Mouse (Mus musculus) hindbrain, postnatal 0 days (tissue): ENCODE measurements around the gene Fgfr2. TPM values are rescaled to one million over a fixed set of nuclear protein-coding genes. Genes with fewer than 3 reads are reported as not detected.
A peak's percentile ranks its signal among the peaks of the same experiment; 100 is the strongest.

Source experiments
- ATAC-seq: fragments of 200-750 bp; cut with Nextera tagmentation; 2 replicates; pipeline ENCODE4 v1.8.0; 2017; ENCODE audit warnings: mild to moderate bottlenecking, moderate TSS enrichment, moderate library complexity
- DNase-seq: peaks from one replicate; pipeline ENCODE4 v3.0.0-alpha.2; 2015; ENCODE audit warnings: low spot score
- H3K27ac ChIP-seq: fragments of 300-500 bp; sonication (generic); 2 replicates; pipeline ENCODE4 v1.5.1; 2014; ENCODE audit warnings: mild to moderate bottlenecking
- H3K27me3 ChIP-seq: fragments of 300-500 bp; sonication (generic); 2 replicates; pipeline ENCODE4 v1.6.1; 2014; ENCODE audit warnings: low read length, mixed read lengths; ENCODE audit not compliant: insufficient read depth
- H3K36me3 ChIP-seq: fragments of 300-500 bp; sonication (generic); 2 replicates; pipeline ENCODE4 v1.6.1; 2014; ENCODE audit warnings: low read length, mixed read lengths; ENCODE audit not compliant: insufficient read depth
- H3K4me1 ChIP-seq: fragments of 300-500 bp; sonication (generic); 2 replicates; pipeline ENCODE4 v1.6.1; 2014; ENCODE audit warnings: antibody characterized with exemption, low read length, mixed read lengths; ENCODE audit not compliant: insufficient read depth
- H3K4me2 ChIP-seq: fragments of 300-500 bp; sonication (generic); 2 replicates; pipeline ENCODE4 v1.6.1; 2014; ENCODE audit warnings: low read depth, mild to moderate bottlenecking, low read length, moderate library complexity, mixed read lengths
- H3K4me3 ChIP-seq: fragments of 300-500 bp; sonication (generic); 2 replicates; pipeline ENCODE4 v1.5.1; 2014; ENCODE audit warnings: low read length
- H3K9ac ChIP-seq: fragments of 300-500 bp; sonication (generic); replicated peaks from 2 replicates; pipeline ENCODE4 v1.6.1; 2014; ENCODE audit warnings: mild to moderate bottlenecking, low read length, moderate library complexity, mixed read lengths
- H3K9me3 ChIP-seq: fragments of 300-500 bp; sonication (generic); 2 replicates; pipeline ENCODE4 v1.6.1; 2016; ENCODE audit warnings: low read length, mixed read lengths
- CTCF ChIP-seq: IDR thresholded peaks from 2 replicates; pipeline ENCODE4 v1.5.1; 2016; ENCODE audit warnings: antibody characterized with exemption, control low read depth, low read depth
- WGBS: fragments of 180-500 bp; shearing (Covaris S2); extraction: QIAGEN DNeasy Blood & Tissue Kit; methylation state at CpG from one replicate; pipeline ENCODE4 v1.1.7; 2014; 5-methylcytosine and 5-hydroxymethylcytosine counted together
- polyA plus RNA-seq: library from polyadenylated mRNA; unstranded; fragments of >200 nt; fragmentation: Nextera tagmentation; extraction: Ambion mirVana; gene quantifications from 2 replicates; pipeline ENCODE4 v1.2.1, GENCODE M21; 2015
- total RNA-seq: library from RNA; depleted of rRNA; stranded (reverse); fragments of >200 nt; gene quantifications from 2 replicates; pipeline ENCODE4 v1.2.3, GENCODE M21; 2014

Gene Fgfr2
- total and polyA plus RNA-seq, 2 experiments from 2014 or later, result 17.3 to 49.0 TPM

DNA sequence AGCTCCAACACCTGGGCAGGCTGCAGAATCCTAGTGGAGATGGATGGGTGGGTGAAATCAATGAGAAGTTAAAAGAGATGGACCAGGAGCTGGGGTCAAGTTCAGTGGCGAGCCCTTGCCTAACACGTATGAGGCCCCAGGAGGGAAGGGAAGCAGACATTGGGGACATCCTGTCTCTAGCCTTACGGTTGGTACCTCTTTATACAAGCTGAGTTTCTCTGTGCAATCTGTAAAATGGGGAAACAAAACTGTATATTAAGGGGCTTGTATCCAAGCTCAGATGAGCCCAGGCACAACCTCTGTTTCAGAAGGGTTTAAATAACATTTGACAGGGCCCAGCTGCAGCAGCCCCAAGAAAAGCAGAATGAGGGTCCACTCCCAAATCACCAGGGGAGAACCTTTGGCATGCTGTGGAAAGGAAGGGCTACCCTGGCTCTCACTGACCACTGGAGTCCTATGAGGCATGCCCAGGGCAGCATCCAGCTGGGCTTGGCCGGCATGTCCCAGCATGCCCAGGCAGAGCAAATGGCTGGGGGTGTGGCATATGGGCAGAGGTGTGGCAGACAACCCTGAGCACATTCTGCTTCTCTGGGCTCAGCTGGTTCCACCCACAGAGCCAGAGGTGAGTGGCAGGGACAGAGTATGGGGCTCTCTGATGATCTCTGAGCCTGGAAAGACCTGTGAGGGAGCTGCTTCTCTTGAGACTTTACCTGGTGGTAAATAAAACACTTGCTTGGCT lies 393.9 kb downstream of the Fgfr2 start:
- Histone ChIP-seq H3K4me2 (no peak overlapping the region), H3K9me3 (no peaks in the 10 kb centered on the region), H3K4me1 (peaks cover 36% of the 10 kb centered on the region), H3K36me3 (no peaks in the 10 kb centered on the region), H3K4me3 (no peak overlapping the region), H3K9ac (no peak overlapping the region), H3K27ac (no peak overlapping the region), H3K27me3 (no peaks in the 10 kb centered on the region)
- ATAC-seq (no peak), DNase-seq (no peak)
- no peak for TF ChIP-seq CTCF
- 72% methylated on average over 4 of the region's 4 CpGs for WGBS

- TF ChIP-seq CTCF, result no peak
- WGBS, result 60% methylated on average over 13 of the region's 13 CpGs
- no peak overlapping the region for H3K27ac ChIP-seq
Measured at GRCm38 (mm10) chr7:132726106-132726861, 396.9 kb downstream of the Fgfr2 start.

GRCm38 (mm10) chr7:132724501-132725062 lies 398.6 kb downstream of the Fgfr2 start:
- Histone ChIP-seq H3K9ac (no peak overlapping the region), H3K27ac (peak overlapping the region; percentile 45; the same call in 1 of the 2 replicates), H3K4me2 (no peak overlapping the region), H3K27me3 (no peaks in the 10 kb centered on the region), H3K36me3 (no peaks in the 10 kb centered on the region), H3K4me1 (peaks cover 18% of the 10 kb centered on the region; the same call in 1 of the 2 replicates), H3K9me3 (no peaks in the 10 kb centered on the region), H3K4me3 (no peak overlapping the region)
- TF ChIP-seq CTCF, result no peak
- WGBS, result 77% methylated on average over 5 of the region's 5 CpGs
- DNase-seq (no peak), ATAC-seq (no peak)

More at GRCm38 (mm10) chr7:132726106-132726861, 396.9 kb downstream of the Fgfr2 start:
- Histone ChIP-seq H3K9ac (no peak overlapping the region), H3K4me3 (no peak overlapping the region), H3K36me3 (no peaks in the 10 kb centered on the region), H3K4me2 (no peak overlapping the region), H3K27me3 (no peaks in the 10 kb centered on the region), H3K9me3 (no peaks in the 10 kb centered on the region), H3K4me1 (peaks cover 19% of the 10 kb centered on the region; the same call in 1 of the 2 replicates)
- peak; percentile 35 for DNase-seq
- no peak for ATAC-seq

GRCm38 (mm10) chr7:132723906-132724305 lies 399.2 kb downstream of the Fgfr2 start:
- H3K9ac ChIP-seq, result no peak overlapping the region
- 45% methylated on average over 11 of the region's 11 CpGs for WGBS
- H3K27me3 ChIP-seq, result no peaks in the 10 kb centered on the region
- peak; percentile 91 for ATAC-seq
- peaks cover 18% of the 10 kb centered on the region; the same call in 1 of the 2 replicates for H3K4me1 ChIP-seq
- DNase-seq, result peak; percentile 90
- no peak overlapping the region for H3K4me2 ChIP-seq
- no peak overlapping the region for H3K4me3 ChIP-seq
- no peaks in the 10 kb centered on the region for H3K9me3 ChIP-seq
- H3K27ac ChIP-seq, result peak overlapping the region; percentile 45; the same call in 1 of the 2 replicates
- TF ChIP-seq CTCF, result no peak
- no peaks in the 10 kb centered on the region for H3K36me3 ChIP-seq

DNA sequence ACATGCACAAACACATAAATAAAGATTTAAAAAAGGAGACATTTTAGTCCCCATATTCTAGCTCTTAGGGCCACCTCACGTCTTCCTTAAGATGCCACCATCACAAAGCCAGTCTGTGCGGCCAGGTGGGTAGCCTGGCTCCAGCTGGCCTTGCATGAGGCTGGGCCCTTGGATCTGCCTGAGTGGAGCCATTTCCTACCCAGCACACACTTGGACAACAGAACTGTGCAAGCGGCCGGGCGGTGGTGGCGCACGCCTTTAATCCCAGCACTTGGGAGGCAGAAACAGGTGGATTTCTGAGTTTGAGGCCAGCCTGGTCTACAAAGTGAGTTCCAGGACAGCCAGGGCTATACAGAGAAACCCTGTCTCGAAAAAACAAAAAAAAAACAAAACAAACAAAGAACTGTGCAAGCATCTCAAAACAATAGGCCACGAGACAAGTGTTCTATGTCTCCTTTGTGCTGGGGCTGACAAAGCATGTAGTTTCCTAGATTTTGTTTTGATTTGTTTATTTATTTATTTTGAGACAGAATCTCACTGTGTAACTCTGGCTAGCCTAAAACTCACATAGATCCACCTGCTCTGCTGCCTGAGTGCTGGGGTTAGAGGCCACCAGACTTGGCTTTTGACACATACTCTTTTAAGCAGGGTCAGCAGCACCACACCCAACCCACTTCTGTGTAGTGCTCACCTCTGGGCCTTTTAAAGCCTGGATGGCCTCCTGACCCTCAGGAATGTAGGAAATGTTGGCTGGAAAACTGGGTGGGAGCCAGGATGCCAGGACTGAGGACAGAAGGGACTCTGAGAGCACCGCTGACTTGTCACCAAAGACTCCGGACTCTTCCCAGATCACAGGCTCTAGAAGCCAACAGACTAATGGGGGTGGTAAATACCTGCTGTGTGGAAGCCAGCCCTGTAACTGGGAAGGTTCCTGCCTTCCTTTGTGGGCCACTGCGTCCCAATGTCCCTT lies 400.5 kb downstream of the Fgfr2 start:
- H3K9me3 ChIP-seq, result no peaks in the 10 kb centered on the region
- H3K27ac ChIP-seq, result no peak overlapping the region
- no peak overlapping the region for H3K4me3 ChIP-seq
- TF ChIP-seq CTCF, result no peak
- H3K36me3 ChIP-seq, result no peaks in the 10 kb centered on the region
- WGBS, result 83% methylated on average over 12 of the region's 12 CpGs
- H3K4me2 ChIP-seq, result no peak overlapping the region
- H3K9ac ChIP-seq, result no peak overlapping the region
- DNase-seq, result no peak
- H3K4me1 ChIP-seq, result peaks cover 18% of the 10 kb centered on the region; the same call in 1 of the 2 replicates
- no peak for ATAC-seq
- H3K27me3 ChIP-seq, result no peaks in the 10 kb centered on the region

- Histone ChIP-seq H3K27me3 (no peaks in the 10 kb centered on the region), H3K36me3 (no peaks in the 10 kb centered on the region), H3K4me3 (no peak overlapping the region), H3K27ac (peak overlapping the region; percentile 58; the same call in 1 of the 2 replicates), H3K4me2 (no peak overlapping the region), H3K9me3 (no peaks in the 10 kb centered on the region), H3K4me1 (peaks cover 14% of the 10 kb centered on the region; the same call in 1 of the 2 replicates), H3K9ac (no peak overlapping the region)
- DNase-seq (peak; percentile 59), ATAC-seq (peak; percentile 36; the same call in 1 of the 2 replicates)
- TF ChIP-seq CTCF, result no peak
- 66% methylated on average over 8 of the region's 8 CpGs for WGBS
Measured at GRCm38 (mm10) chr7:132720562-132720961, 402.6 kb downstream of the Fgfr2 start.
